Comparison of ENCODE assay signal across 9 mouse cellular contexts in the genomic region with DNA sequence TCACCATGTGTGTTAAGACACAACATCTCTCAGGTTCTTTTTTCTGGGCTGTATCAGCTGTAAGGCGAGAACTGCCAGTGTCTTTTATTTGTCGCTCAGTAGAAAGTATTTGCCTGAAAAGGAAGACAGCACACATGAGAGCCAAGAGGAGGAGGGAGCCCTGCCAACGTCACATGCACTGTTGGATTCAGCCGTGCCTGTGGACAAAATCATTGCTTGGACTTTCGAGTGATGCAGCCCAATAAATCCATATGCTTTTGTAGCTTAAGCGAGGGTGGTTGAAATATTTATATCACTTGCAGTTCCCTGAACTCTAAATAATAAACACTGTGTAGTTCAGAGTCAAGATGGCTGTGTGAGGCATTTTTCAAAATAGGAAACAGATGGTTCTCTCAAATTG.
DNase-seq lines count a peak whose midpoint lies in the region; ATAC-seq and TF ChIP-seq lines count a peak whose summit lies in the region.
"Had no signal": no experiment of that assay in that cellular context is flagged by ENCODE, and none has a peak within 500 bp of the region (broad histone marks: within the 10 kb centered on the region; RNA-seq: fewer than 3 reads in every experiment).

No protein-coding gene starts in this region.

- H3K9ac ChIP-seq in hindbrain, embryonic 16.5 days (ENCODE audit: low read depth, low read length): no peak overlapping the region
- H3K9ac ChIP-seq in hindbrain, embryonic 11.5 days (ENCODE audit: low read depth, low read length): no peak overlapping the region
- H3K9ac ChIP-seq in liver, postnatal 0 days (replicated peaks): no peak overlapping the region
- no peak overlapping the region for H3K9ac ChIP-seq in midbrain, embryonic 14.5 days (replicated peaks; ENCODE audit: low read length)
- H3K9ac ChIP-seq: liver, embryonic 14.5 days had no signal

- H3K4me1 ChIP-seq in hindbrain, embryonic 16.5 days (ENCODE audit: control insufficient read depth, insufficient read depth, low read depth, low read length): peaks cover 5% of the 10 kb centered on the region; the same call in 1 of the 2 replicates
- no peaks in the 10 kb centered on the region for H3K4me1 ChIP-seq in hindbrain, embryonic 11.5 days (replicated peaks; ENCODE audit: control insufficient read depth, insufficient read depth, low read length)
- H3K4me1 ChIP-seq in liver, postnatal 0 days (ENCODE audit: insufficient read depth): no peaks in the 10 kb centered on the region
- H3K4me1 ChIP-seq in midbrain, embryonic 14.5 days (ENCODE audit: control insufficient read depth, insufficient read depth, low read length): no peaks in the 10 kb centered on the region

- H3K27me3 ChIP-seq in hindbrain, embryonic 16.5 days (replicated peaks; ENCODE audit: control insufficient read depth, insufficient read depth, low read length): no peaks in the 10 kb centered on the region
- no peaks in the 10 kb centered on the region for H3K27me3 ChIP-seq in hindbrain, embryonic 11.5 days (ENCODE audit: control insufficient read depth, insufficient read depth, low read length)
- no peaks in the 10 kb centered on the region for H3K27me3 ChIP-seq in liver, postnatal 0 days (ENCODE audit: insufficient read depth, low read length)
- no peaks in the 10 kb centered on the region for H3K27me3 ChIP-seq in midbrain, embryonic 14.5 days (ENCODE audit: control insufficient read depth, insufficient read depth, low read length)

- WGBS in hindbrain, embryonic 16.5 days: 45% methylated on average over 6 of the region's 6 CpGs
- WGBS in hindbrain, embryonic 11.5 days: 69% methylated on average over 6 of the region's 6 CpGs
- 65% methylated on average over 6 of the region's 6 CpGs for WGBS in liver, postnatal 0 days (ENCODE audit: insufficient replicate concordance)
- 64% methylated on average over 6 of the region's 6 CpGs for WGBS in midbrain, embryonic 14.5 days

- no peak overlapping the region for H3K27ac ChIP-seq in hindbrain, embryonic 16.5 days (ENCODE audit: low read depth, low read length)
- no peak overlapping the region for H3K27ac ChIP-seq in hindbrain, embryonic 11.5 days (ENCODE audit: low read depth, low read length)
- no peak overlapping the region for H3K27ac ChIP-seq in liver, postnatal 0 days (ENCODE audit: low read depth)
- H3K27ac ChIP-seq in midbrain, embryonic 14.5 days (replicated peaks; ENCODE audit: low read depth, low read length): no peak overlapping the region
- H3K27ac ChIP-seq: liver, embryonic 14.5 days had no signal

- H3K4me2 ChIP-seq in hindbrain, embryonic 16.5 days (ENCODE audit: low read length): no peak overlapping the region
- no peak overlapping the region for H3K4me2 ChIP-seq in hindbrain, embryonic 11.5 days (replicated peaks; ENCODE audit: low read depth, low read length)
- H3K4me2 ChIP-seq in liver, postnatal 0 days (ENCODE audit: low read depth, low read length): no peak overlapping the region
- no peak overlapping the region for H3K4me2 ChIP-seq in midbrain, embryonic 14.5 days (ENCODE audit: low read length)

- H3K9me3 ChIP-seq in hindbrain, embryonic 16.5 days (ENCODE audit: control insufficient read depth, low read length): no peaks in the 10 kb centered on the region
- H3K9me3 ChIP-seq in hindbrain, embryonic 11.5 days (ENCODE audit: control insufficient read depth, low read length): no peaks in the 10 kb centered on the region
- H3K9me3 ChIP-seq in liver, postnatal 0 days (ENCODE audit: low read length): no peaks in the 10 kb centered on the region
- no peaks in the 10 kb centered on the region for H3K9me3 ChIP-seq in midbrain, embryonic 14.5 days (ENCODE audit: control insufficient read depth, low read length)

- no peak overlapping the region for H3K4me3 ChIP-seq in hindbrain, embryonic 16.5 days (ENCODE audit: low read length)
- H3K4me3 ChIP-seq in hindbrain, embryonic 11.5 days (ENCODE audit: low read depth, low read length): no peak overlapping the region
- H3K4me3 ChIP-seq in liver, postnatal 0 days (ENCODE audit: low read depth, low read length): no peak overlapping the region
- H3K4me3 ChIP-seq in midbrain, embryonic 14.5 days (replicated peaks; ENCODE audit: low read depth, low read length): no peak overlapping the region

- H3K36me3 ChIP-seq in hindbrain, embryonic 16.5 days (ENCODE audit: control insufficient read depth, insufficient read depth, low read length): no peaks in the 10 kb centered on the region
- no peaks in the 10 kb centered on the region for H3K36me3 ChIP-seq in hindbrain, embryonic 11.5 days (ENCODE audit: control insufficient read depth, insufficient read depth, low read length)
- no peaks in the 10 kb centered on the region for H3K36me3 ChIP-seq in liver, postnatal 0 days (replicated peaks; ENCODE audit: insufficient read depth, low read length)
- H3K36me3 ChIP-seq in midbrain, embryonic 14.5 days (ENCODE audit: control insufficient read depth, insufficient read depth, low read length): no peaks in the 10 kb centered on the region

- TF ChIP-seq CTCF in liver, postnatal 0 days (IDR thresholded peaks at IDR 0.05; ENCODE audit: low read depth): no peak

- TF ChIP-seq EP300 in liver, postnatal 0 days (IDR thresholded peaks at IDR 0.05; ENCODE audit: low read depth): no peak

- ATAC-seq in hindbrain, embryonic 16.5 days: peak; percentile 64; the same call in 1 of the 2 replicates
- ATAC-seq in hindbrain, embryonic 11.5 days (ENCODE audit: low FRiP score): no peak
- ATAC-seq in liver, postnatal 0 days: no peak
- ATAC-seq in midbrain, embryonic 14.5 days (ENCODE audit: low FRiP score, low TSS enrichment): no peak

- no peak for DNase-seq in hindbrain, embryonic 11.5 days (ENCODE audit: low spot score)
- DNase-seq in cerebellum, adult 18-20 months: peak; percentile 76 to 80
- peak; percentile 25 to 44 for DNase-seq in frontal cortex, postnatal 14 days (ENCODE audit: low spot score in 2 of 2)
- DNase-seq in left cerebral cortex, adult 9 months (ENCODE audit: low spot score in 2 of 2): peak; percentile 35 to 76
- no peak for DNase-seq in liver, postnatal 0 days
- DNase-seq in midbrain, embryonic 14.5 days: no peak
- no peak for DNase-seq in kidney, adult 8-10 months

Comparison
In these comparisons a context has a peak if more than half of its experiments do, and no peak if none do; other contexts are left out.
1. DNase-seq: peak in cerebellum, adult 18-20 months (2 of 2), frontal cortex, postnatal 14 days (2 of 2) and left cerebral cortex, adult 9 months (2 of 2); none in hindbrain, embryonic 11.5 days (single experiment), liver, postnatal 0 days (single experiment), midbrain, embryonic 14.5 days (single experiment) and kidney, adult 8-10 months (0 of 2).